Mouse (Mus musculus): Measurements from ENCODE around the gene 1700012A03Rik.

The 1700012A03Rik gene

GRCm38 (mm10) chr6:32072161-32072560, 22.1 kb downstream of the 1700012A03Rik start:
- DNase-seq (ENCODE audit: extremely low spot score, low read depth, low spot score), result no peak

GRCm38 (mm10) chr6:32093312-32093711, 43.3 kb downstream of the 1700012A03Rik start:
- DNase-seq (ENCODE audit: extremely low spot score, low read depth, low spot score), result no peak

- no peak for DNase-seq (ENCODE audit: extremely low spot score, low read depth, low spot score)
These were observed 55.7 kb downstream of the 1700012A03Rik start for GRCm38 (mm10) chr6:32105547-32106275.

Data from hindlimb bud, embryonic 11.5 days (tissue).